Mouse (Mus musculus) olfactory bulb, adult 2 months (tissue): ENCODE results near the gene Ptprcap. TPM values are rescaled to one million over a fixed set of nuclear protein-coding genes. Genes with fewer than 3 reads are reported as not detected.

ENCODE experiments used
- H3K27ac ChIP-seq: fragments of 200-500 bp; 2 replicates; pipeline ENCODE4 v1.5.1; 2012; ENCODE audit warnings: low read depth, low read length; ENCODE audit not compliant: insufficient read depth
- H3K4me1 ChIP-seq: fragments of 200-500 bp; 2 replicates; pipeline ENCODE4 v1.6.1; 2012; ENCODE audit warnings: low read length; ENCODE audit not compliant: control insufficient read depth, insufficient read depth
- H3K4me3 ChIP-seq: fragments of 200-500 bp; 2 replicates; pipeline ENCODE4 v1.5.1; 2012; ENCODE audit warnings: mild to moderate bottlenecking, low read depth, low read length, moderate library complexity; ENCODE audit not compliant: insufficient read depth
- CTCF ChIP-seq: fragments of 200-500 bp; IDR thresholded peaks from 2 replicates; pipeline ENCODE4 v1.5.1; 2012; ENCODE audit warnings: low read depth, mild to moderate bottlenecking, low read length, moderate library complexity; ENCODE audit not compliant: insufficient read depth
- POLR2A ChIP-seq: fragments of 200-500 bp; IDR thresholded peaks from 2 replicates; pipeline ENCODE4 v1.6.1; 2012; ENCODE audit warnings: mild to moderate bottlenecking, low read depth, low read length, moderate library complexity; ENCODE audit not compliant: insufficient read depth
- WGBS: fragments of 180-500 bp; shearing (Covaris S2); methylation state at CpG from one replicate; pipeline ENCODE4 v1.1.7; 2018; 5-methylcytosine and 5-hydroxymethylcytosine counted together
- polyA plus RNA-seq: library from polyadenylated mRNA; stranded (reverse); fragments of >200 nt; gene quantifications from 2 replicates; pipeline ENCODE4 v1.2.4, GENCODE M21; 2012; ENCODE audit warnings: low replicate concordance; ENCODE audit not compliant: missing spikeins, insufficient read depth, insufficient read length

The Ptprcap gene
- polyA plus RNA-seq, 1 experiment = not detected

- H3K4me3 ChIP-seq = no peak overlapping the region
- no peak overlapping the region for H3K27ac ChIP-seq
- TF ChIP-seq POLR2A (no peak), CTCF (no peak)
- H3K4me1 ChIP-seq = peaks cover 22% of the 10 kb centered on the region
- WGBS = 54% methylated on average over 4 of the region's 4 CpGs
Observed at GRCm38 (mm10) chr19:4204889-4205288, 51.5 kb downstream of the Ptprcap start.

Other genes with a start within 250 kb of the Ptprcap start
- gene Tcirg1, start 246.5 kb upstream of the Ptprcap start, polyA plus RNA-seq = not detected in 2 replicates
- not detected in 2 replicates for gene Ndufs8, start 240.8 kb upstream of the Ptprcap start, polyA plus RNA-seq
- not detected in 2 replicates for gene Aldh3b1, start 223.8 kb upstream of the Ptprcap start, polyA plus RNA-seq
- gene Unc93b1, start 218.4 kb upstream of the Ptprcap start, polyA plus RNA-seq = not detected in 2 replicates
- gene Aldh3b3, start 195.0 kb upstream of the Ptprcap start, polyA plus RNA-seq = not detected in 2 replicates
- not detected in 2 replicates for gene Aldh3b2, start 181.3 kb upstream of the Ptprcap start, polyA plus RNA-seq
- gene Acy3, start 167.0 kb upstream of the Ptprcap start, polyA plus RNA-seq = not detected in 2 replicates
- not detected in 2 replicates for gene Tbx10, start 160.9 kb upstream of the Ptprcap start, polyA plus RNA-seq
- gene Nudt8, start 153.0 kb upstream of the Ptprcap start, polyA plus RNA-seq = not detected in 2 replicates
- not detected in 2 replicates for gene Gm49405, start 153.0 kb upstream of the Ptprcap start, polyA plus RNA-seq
- not detected in 2 replicates for gene Doc2g, start 150.3 kb upstream of the Ptprcap start, polyA plus RNA-seq
- gene Ndufv1, start 140.8 kb upstream of the Ptprcap start, polyA plus RNA-seq = 777 TPM in 1 of 2 replicates, not detected in the other
- gene Gstp1, start 115.6 kb upstream of the Ptprcap start, polyA plus RNA-seq = not detected in 2 replicates
- gene Gstp2, start 107.6 kb upstream of the Ptprcap start, polyA plus RNA-seq = not detected in 2 replicates
- gene Gstp3, start 94.0 kb upstream of the Ptprcap start, polyA plus RNA-seq = not detected in 2 replicates
- gene Cabp2, start 72.0 kb upstream of the Ptprcap start, polyA plus RNA-seq = not detected in 2 replicates
- gene Cdk2ap2, start 56.4 kb upstream of the Ptprcap start, polyA plus RNA-seq = not detected in 2 replicates
- gene Pitpnm1, start 53.6 kb upstream of the Ptprcap start, polyA plus RNA-seq = not detected in 2 replicates
- gene Aip, start 27.7 kb upstream of the Ptprcap start, polyA plus RNA-seq = not detected in 2 replicates
- gene Gpr152, start 13.8 kb upstream of the Ptprcap start, polyA plus RNA-seq = not detected in 2 replicates
- not detected in 2 replicates for gene Cabp4, start 9.6 kb upstream of the Ptprcap start, polyA plus RNA-seq
- not detected in 2 replicates for gene Coro1b, start 5.0 kb upstream of the Ptprcap start, polyA plus RNA-seq
- not detected in 2 replicates for gene Rps6kb2, start 9.8 kb downstream of the Ptprcap start, polyA plus RNA-seq
- not detected in 2 replicates for gene Carns1, start 21.9 kb downstream of the Ptprcap start, polyA plus RNA-seq
- gene Tbc1d10c, start 37.7 kb downstream of the Ptprcap start, polyA plus RNA-seq = 247 TPM in 1 of 2 replicates, not detected in the other
- 405 and 768 TPM in 2 replicates for gene Ppp1ca, start 38.5 kb downstream of the Ptprcap start, polyA plus RNA-seq
- gene Rad9a, start 48.1 kb downstream of the Ptprcap start, polyA plus RNA-seq = not detected in 2 replicates
- not detected in 2 replicates for gene Clcf1, start 60.6 kb downstream of the Ptprcap start, polyA plus RNA-seq
- not detected in 2 replicates for gene AC109138.7, start 60.8 kb downstream of the Ptprcap start, polyA plus RNA-seq
- gene Pold4, start 78.3 kb downstream of the Ptprcap start, polyA plus RNA-seq = not detected in 2 replicates
- gene Ssh3, start 115.6 kb downstream of the Ptprcap start, polyA plus RNA-seq = not detected in 2 replicates
- not detected in 2 replicates for gene Ankrd13d, start 129.5 kb downstream of the Ptprcap start, polyA plus RNA-seq
- 210 TPM in 1 of 2 replicates, not detected in the other for gene Grk2, start 152.6 kb downstream of the Ptprcap start, polyA plus RNA-seq
- 282 TPM in 1 of 2 replicates, not detected in the other for gene Kdm2a, start 244.7 kb downstream of the Ptprcap start, polyA plus RNA-seq